Mouse (Mus musculus) T-helper 2 cell (primary cell): ENCODE data around the gene Crp.

Experiments used
- in situ Hi-C: fragments of 300-600 bp; cut with MboI, MseI; formaldehyde crosslinking; loops from one replicate; pipeline ENCODE4 v1.15.1; 2025; ENCODE audit warnings: high pct_unique_total_duplicates

Crp gene

GRCm38 (mm10) chr1:172697844-172698243 lies at the start of gene Crp:
Crp (plus strand) TSS chr1:172698055.
- in situ Hi-C loops: no loop called here

- in situ Hi-C loops: no loop called here
Measured at GRCm38 (mm10) chr1:172649396-172649795, 48.5 kb upstream of the Crp start.

- in situ Hi-C loops: no loop called here
Measured at GRCm38 (mm10) chr1:172650519-172651287, 47.2 kb upstream of the Crp start.

- in situ Hi-C loops: no loop called here
Measured at GRCm38 (mm10) chr1:172651288-172651987, 46.4 kb upstream of the Crp start.

- in situ Hi-C loops: no loop called here
Measured at GRCm38 (mm10) chr1:172652040-172652662, 45.7 kb upstream of the Crp start.

- in situ Hi-C loops: no loop called here
Measured at GRCm38 (mm10) chr1:172653900-172654299, 44.0 kb upstream of the Crp start.

GRCm38 (mm10) chr1:172657266-172657665 lies 40.6 kb upstream of the Crp start:
- in situ Hi-C loops: no loop called here

- in situ Hi-C loops: no loop called here
Measured at GRCm38 (mm10) chr1:172659688-172660087, 38.2 kb upstream of the Crp start.

GRCm38 (mm10) chr1:172665457-172665856 lies 32.4 kb upstream of the Crp start:
- in situ Hi-C loops: no loop called here

- in situ Hi-C loops: no loop called here
Measured at GRCm38 (mm10) chr1:172667597-172667996, 30.3 kb upstream of the Crp start.

GRCm38 (mm10) chr1:172670716-172671115 lies 27.1 kb upstream of the Crp start:
- in situ Hi-C loops: no loop called here

GRCm38 (mm10) chr1:172680742-172681141 lies 17.1 kb upstream of the Crp start:
- in situ Hi-C loops: no loop called here

- in situ Hi-C loops: no loop called here
Measured at GRCm38 (mm10) chr1:172683551-172683950, 14.3 kb upstream of the Crp start.

- in situ Hi-C loops: no loop called here
Measured at GRCm38 (mm10) chr1:172683957-172684356, 13.9 kb upstream of the Crp start.

GRCm38 (mm10) chr1:172685178-172685577 lies 12.7 kb upstream of the Crp start:
- in situ Hi-C loops: no loop called here

- in situ Hi-C loops: no loop called here
Measured at GRCm38 (mm10) chr1:172697422-172697821, 433 bp upstream of the Crp start.

GRCm38 (mm10) chr1:172700814-172701213 lies 3.0 kb downstream of the Crp start:
- in situ Hi-C loops: no loop called here

GRCm38 (mm10) chr1:172701381-172701780 lies 3.5 kb downstream of the Crp start:
- in situ Hi-C loops: no loop called here

GRCm38 (mm10) chr1:172701901-172702300 lies 4.0 kb downstream of the Crp start:
- in situ Hi-C loops: no loop called here

GRCm38 (mm10) chr1:172704769-172705168 lies 6.9 kb downstream of the Crp start:
- in situ Hi-C loops: no loop called here

- in situ Hi-C loops: no loop called here
Measured at GRCm38 (mm10) chr1:172706243-172706642, 8.4 kb downstream of the Crp start.

- in situ Hi-C loops: no loop called here
Measured at GRCm38 (mm10) chr1:172709788-172710350, 12.0 kb downstream of the Crp start.
